ENCODE assay signal across 9 mouse cellular contexts in the genomic region with DNA sequence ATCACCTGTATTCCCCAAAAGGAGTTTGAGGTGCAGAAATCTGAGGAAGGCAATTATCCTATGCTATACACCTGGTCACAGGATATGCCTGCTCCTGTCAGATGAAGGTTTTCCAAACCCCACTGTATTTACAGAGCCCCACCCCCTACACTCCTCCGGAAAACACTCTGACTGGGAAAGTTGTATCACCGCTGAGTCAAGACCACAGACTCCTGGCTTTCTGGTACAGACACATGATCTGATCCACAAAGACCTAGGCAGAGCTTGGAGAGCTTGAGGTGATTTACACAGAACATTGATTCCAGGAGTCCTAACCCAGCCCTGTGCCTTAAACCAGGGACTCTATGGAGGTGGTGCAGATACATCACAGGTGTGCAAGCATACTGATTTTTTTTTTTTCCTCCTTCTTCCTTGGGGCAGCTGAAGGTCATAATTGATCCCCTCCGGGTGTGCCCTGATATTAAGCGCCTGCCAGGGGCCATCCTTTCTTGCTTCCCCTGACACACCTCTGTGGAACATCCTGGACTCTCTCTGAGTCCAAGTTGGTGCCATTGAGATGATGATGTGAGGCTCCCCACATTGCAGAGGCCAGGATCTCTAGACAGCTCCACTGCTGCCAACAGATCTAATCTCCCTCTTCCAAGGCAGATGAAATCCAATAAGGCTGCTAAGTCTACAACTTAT. TPM values are rescaled to one million over a fixed set of nuclear protein-coding genes. Genes with fewer than 3 reads are reported as not detected.
A peak's percentile ranks its signal among the peaks of the same experiment; 100 is the strongest.
DNase-seq lines count a peak whose midpoint lies in the region; ATAC-seq lines count a peak whose summit lies in the region.
"Had no signal": no experiment of that assay in that cellular context is flagged by ENCODE, and none has a peak within 500 bp of the region (broad histone marks: within the 10 kb centered on the region; RNA-seq: fewer than 3 reads in every experiment).

No protein-coding gene starts in this region.

- peak overlapping the region; percentile 77 for H3K4me2 ChIP-seq in heart, embryonic 14.5 days (ENCODE audit: low read length)
- H3K4me2 ChIP-seq in hindbrain, embryonic 12.5 days (replicated peaks), result peak overlapping the region; percentile 64
- H3K4me2 ChIP-seq in midbrain, embryonic 11.5 days, result peak overlapping the region; percentile 73

- peak overlapping the region; percentile 87 for H3K9ac ChIP-seq in heart, embryonic 14.5 days (ENCODE audit: low read length)
- peak overlapping the region; percentile 47; the same call in 1 of the 2 replicates for H3K9ac ChIP-seq in hindbrain, embryonic 12.5 days
- peak overlapping the region; percentile 82 for H3K9ac ChIP-seq in midbrain, embryonic 11.5 days (ENCODE audit: low read length)

- H3K4me1 ChIP-seq in heart, embryonic 14.5 days (ENCODE audit: control insufficient read depth in 2 of 2, insufficient read depth in 2 of 2, low read length in 2 of 2), result peaks cover 11 to 31% of the 10 kb centered on the region in 2 experiments
- peaks cover 15% of the 10 kb centered on the region for H3K4me1 ChIP-seq in hindbrain, embryonic 12.5 days
- H3K4me1 ChIP-seq in midbrain, embryonic 11.5 days (ENCODE audit: control insufficient read depth, insufficient read depth, low read length), result peaks cover 7% of the 10 kb centered on the region

- DNase-seq in heart, adult 9 months (ENCODE audit: low spot score in 2 of 2), result no peak
- DNase-seq in NIH3T3 (ENCODE audit: low read depth), result peak; percentile 78
- DNase-seq in midbrain, embryonic 11.5 days (ENCODE audit: low spot score, missing footprints), result no peak
- no peak for DNase-seq in thymus, postnatal 36 days
- no peak for DNase-seq in frontal cortex, postnatal 14 days (ENCODE audit: low spot score in 2 of 2)
- DNase-seq: cerebellum, adult 2 months had no signal

- 46% methylated on average over 4 of the region's 4 CpGs for WGBS in heart, embryonic 14.5 days
- WGBS in hindbrain, embryonic 12.5 days, result 56% methylated on average over 4 of the region's 4 CpGs
- WGBS in midbrain, embryonic 11.5 days, result 74% methylated on average over 4 of the region's 4 CpGs

- H3K9me3 ChIP-seq in heart, embryonic 14.5 days (ENCODE audit: control insufficient read depth, low read length), result no peaks in the 10 kb centered on the region
- no peaks in the 10 kb centered on the region for H3K9me3 ChIP-seq in hindbrain, embryonic 12.5 days (replicated peaks)
- H3K9me3 ChIP-seq in midbrain, embryonic 11.5 days (ENCODE audit: control insufficient read depth, low read length), result no peaks in the 10 kb centered on the region

- no peaks in the 10 kb centered on the region; the same call in 1 of the 2 replicates for H3K27me3 ChIP-seq in heart, embryonic 14.5 days (ENCODE audit: control insufficient read depth, insufficient read depth, low read length)
- no peaks in the 10 kb centered on the region for H3K27me3 ChIP-seq in hindbrain, embryonic 12.5 days
- peaks cover 2% of the 10 kb centered on the region; the same call in 1 of the 2 replicates for H3K27me3 ChIP-seq in midbrain, embryonic 11.5 days (ENCODE audit: control insufficient read depth, insufficient read depth, low read length)

- no peak for ATAC-seq in heart, embryonic 14.5 days (ENCODE audit: insufficient number of reproducible peaks, insufficient read depth, low FRiP score, low read depth)
- no peak for ATAC-seq in hindbrain, embryonic 12.5 days (ENCODE audit: low FRiP score)
- ATAC-seq in midbrain, embryonic 11.5 days (ENCODE audit: low FRiP score), result no peak
- no peak for ATAC-seq in frontal cortex, adult (ENCODE audit: low TSS enrichment)

- peak overlapping the region; percentile 25 to 77 for H3K4me3 ChIP-seq in heart, embryonic 14.5 days (ENCODE audit: control insufficient read depth in 1 of 2, insufficient read depth in 1 of 2, low read depth in 1 of 2, low read length in 2 of 2)
- H3K4me3 ChIP-seq in hindbrain, embryonic 12.5 days, result peak overlapping the region; percentile 80
- peak overlapping the region; percentile 69; the same call in 1 of the 2 replicates for H3K4me3 ChIP-seq in midbrain, embryonic 11.5 days (ENCODE audit: low read depth, low read length)

- no peaks in the 10 kb centered on the region for H3K36me3 ChIP-seq in heart, embryonic 14.5 days (ENCODE audit: control insufficient read depth, insufficient read depth, low read length)
- no peaks in the 10 kb centered on the region for H3K36me3 ChIP-seq in hindbrain, embryonic 12.5 days
- H3K36me3 ChIP-seq in midbrain, embryonic 11.5 days (ENCODE audit: control insufficient read depth, insufficient read depth, low read length), result no peaks in the 10 kb centered on the region

- H3K27ac ChIP-seq in heart, embryonic 14.5 days (replicated peaks in 1 of 2; ENCODE audit: control insufficient read depth in 1 of 2, insufficient read depth in 1 of 2, low read depth in 2 of 2, low read length in 2 of 2), result no peak overlapping the region
- H3K27ac ChIP-seq in hindbrain, embryonic 12.5 days, result no peak overlapping the region
- no peak overlapping the region for H3K27ac ChIP-seq in midbrain, embryonic 11.5 days (ENCODE audit: low read depth, low read length)

RNA-seq across cellular contexts. Expression of a gene that starts 1.6 kb away (rescaled TPM):
- polyA plus RNA-seq in heart, embryonic 14.5 days (2014; fragmentation: Nextera tagmentation; extraction: Ambion mirVana), result 14.4 and 15.0 TPM in 2 replicates
- polyA plus RNA-seq in hindbrain, embryonic 12.5 days (2016; fragmentation: Nextera tagmentation; extraction: Ambion mirVana), result 19.7 and 23.4 TPM in 2 replicates
- polyA plus RNA-seq in midbrain, embryonic 11.5 days (2014; fragmentation: Nextera tagmentation; extraction: Ambion mirVana), result 8.6 and 8.9 TPM in 2 replicates

RNA-seq across cellular contexts. Expression of a gene that starts 24.0 kb away (rescaled TPM):
- polyA plus RNA-seq in heart, embryonic 14.5 days (2014; fragmentation: Nextera tagmentation; extraction: Ambion mirVana), result 235 and 239 TPM in 2 replicates
- 271 and 274 TPM in 2 replicates for polyA plus RNA-seq in hindbrain, embryonic 12.5 days (2016; fragmentation: Nextera tagmentation; extraction: Ambion mirVana)
- polyA plus RNA-seq in midbrain, embryonic 11.5 days (2014; fragmentation: Nextera tagmentation; extraction: Ambion mirVana), result 228 and 248 TPM in 2 replicates
